Mouse (Mus musculus) lung, adult 2 months (tissue): Measurements from ENCODE around the gene Apom.

Source experiments
- CTCF ChIP-seq: fragments of 200-500 bp; IDR thresholded peaks from 2 replicates; pipeline ENCODE4 v1.5.1; 2011; ENCODE audit warnings: mild to moderate bottlenecking, low read length, control low read depth; ENCODE audit not compliant: insufficient read depth
- POLR2A ChIP-seq: fragments of 200-500 bp; IDR thresholded peaks from 2 replicates; pipeline ENCODE4 v1.6.1; 2011; ENCODE audit warnings: low read depth, mild to moderate bottlenecking, control low read depth, low read length, borderline replicate concordance; ENCODE audit errors: extremely low read depth

- TF ChIP-seq CTCF (no peak), POLR2A (no peak)
These were observed 41.5 kb downstream of the Apom start for GRCm38 (mm10) chr17:35090166-35090932.
